8 mouse cellular contexts compared by ENCODE assay signal in genomic region chr4:139616276-139617000, GRCm38 (mm10). TPM values are rescaled to one million over a fixed set of nuclear protein-coding genes. Genes with fewer than 3 reads are reported as not detected.
DNase-seq lines count a peak whose midpoint lies in the region; TF ChIP-seq lines count a peak whose summit lies in the region.

No protein-coding gene starts in this region.

- TF ChIP-seq POLR2A in bone marrow macrophage, adult 2 months (IDR thresholded peaks at IDR 0.05; ENCODE audit: borderline replicate concordance, low read depth, low read length), result no peak

- peaks cover 17% of the 10 kb centered on the region for H3K4me1 ChIP-seq in bone marrow macrophage, adult 2 months (ENCODE audit: control insufficient read depth, insufficient read depth, low read length)

- peak; percentile 90 for DNase-seq in A20 (ENCODE audit: low read depth, low spot score)
- peak; percentile 69 for DNase-seq in heart, adult 8-10 months (ENCODE audit: low spot score)
- peak; percentile 77 for DNase-seq in kidney, adult 9 months
- DNase-seq in lung, postnatal 14 days, result peak; percentile 57
- DNase-seq in spleen, adult 18-20 months, result peak; percentile 51 to 55
- DNase-seq in cerebellum, postnatal 25 days, result no peak
- DNase-seq in left cerebral cortex, postnatal 14 days (ENCODE audit: low spot score in 2 of 2), result no peak

- peak overlapping the region; percentile 73 for H3K27ac ChIP-seq in bone marrow macrophage, adult 2 months (ENCODE audit: insufficient read depth, low read depth, low read length)

- no peak for TF ChIP-seq CTCF in bone marrow macrophage, adult 2 months (IDR thresholded peaks at IDR 0.05; ENCODE audit: low read depth, low read length)

- H3K4me3 ChIP-seq in bone marrow macrophage, adult 2 months (ENCODE audit: insufficient read depth, low read length), result peak overlapping the region; percentile 87

- intact Hi-C loops in left cerebral cortex, postnatal 14 days (cut with DNase I), result no loop called here

RNA-seq across cellular contexts. Expression of gene Aldh4a1, which starts 6.2 kb away (rescaled TPM):
- polyA plus RNA-seq in bone marrow macrophage, adult 2 months (2012; ENCODE audit: insufficient read depth, insufficient read length, missing spikeins), result 13.3 and 13.8 TPM in 2 replicates
- 100 to 1,000 TPM in 2 of 4 experiments, 10 to 100 TPM in 2; 96.8 to 104 (median 101) TPM for total RNA-seq in heart, adult 8-10 months (2022)
- 10 to 100 TPM; 17.4 to 18.1 TPM for total RNA-seq in left cerebral cortex, postnatal 14 days (2021)

RNA-seq across cellular contexts. Expression of gene Gm21969, which starts 13.5 kb away (rescaled TPM):
- not detected in 2 replicates for polyA plus RNA-seq in bone marrow macrophage, adult 2 months (2012; ENCODE audit: insufficient read depth, insufficient read length, missing spikeins)
- total RNA-seq in heart, adult 8-10 months (2022), result not detected
- total RNA-seq in left cerebral cortex, postnatal 14 days (2021), result not detected

RNA-seq across cellular contexts. Expression of gene Tas1r2, which starts 36.9 kb away (rescaled TPM):
- not detected in 2 replicates for polyA plus RNA-seq in bone marrow macrophage, adult 2 months (2012; ENCODE audit: insufficient read depth, insufficient read length, missing spikeins)
- total RNA-seq in heart, adult 8-10 months (2022), result not detected
- not detected for total RNA-seq in left cerebral cortex, postnatal 14 days (2021)

Comparison
In these comparisons a context has a peak if more than half of its experiments do, and no peak if none do; other contexts are left out.
1. DNase-seq: peak in A20 (single experiment), heart, adult 8-10 months (single experiment), kidney, adult 9 months (single experiment), lung, postnatal 14 days (single experiment) and spleen, adult 18-20 months (2 of 2); none in cerebellum, postnatal 25 days (0 of 2) and left cerebral cortex, postnatal 14 days (0 of 2).
2. RNA of gene Aldh4a1, which starts 6.2 kb away (total RNA-seq): 96.8 to 104 TPM in heart, adult 8-10 months; 17.4 to 18.1 TPM in left cerebral cortex, postnatal 14 days; every median in the first group is over 4 times any median in the second.